Mouse (Mus musculus) MEL (cell line): Measurements from ENCODE around the gene Spdye4b.

ENCODE experiments used
- CTCF ChIP-seq, 3 experiments: IDR thresholded peaks in 2 of 3; conservative IDR thresholded peaks in 1 of 3; 2 replicates each; pipeline ENCODE4 v1.5.1; 2011 to 2012; ENCODE audit warnings: low read length in 3 of 3, low read depth in 2 of 3, mild to moderate bottlenecking in 2 of 3, improper control_type of control experiment in 1 of 3, inconsistent platforms in 1 of 3, mixed read lengths in 1 of 3, moderate library complexity in 1 of 3; ENCODE audit not compliant: control insufficient read depth in 1 of 3, insufficient read depth in 1 of 3, poor library complexity in 1 of 3, severe bottlenecking in 1 of 3
- E2F4 ChIP-seq: IDR thresholded peaks from 2 replicates; pipeline ENCODE4 v1.6.1; 2011; ENCODE audit warnings: low read depth, low read length, improper control_type of control experiment, borderline replicate concordance
- EP300 ChIP-seq, 2 experiments: IDR thresholded peaks; 2 replicates each; pipeline ENCODE4 v1.6.1; 2011; ENCODE audit warnings: improper control_type of control experiment in 2 of 2, low read length in 2 of 2, low read depth in 1 of 2, mild to moderate bottlenecking in 1 of 2
- MAFK ChIP-seq: IDR thresholded peaks from 2 replicates; pipeline ENCODE4 v1.6.1; 2011; ENCODE audit warnings: low read depth, mild to moderate bottlenecking, low read length, improper control_type of control experiment, borderline replicate concordance
- MYB ChIP-seq: IDR thresholded peaks from 2 replicates; pipeline ENCODE4 v1.6.1; 2011; ENCODE audit warnings: mild to moderate bottlenecking, low read depth, low read length, improper control_type of control experiment
- NELFE ChIP-seq: IDR thresholded peaks from 2 replicates; pipeline ENCODE4 v1.6.1; 2011; ENCODE audit warnings: low read depth, low read length, improper control_type of control experiment
- NRF1 ChIP-seq: IDR thresholded peaks from 2 replicates; pipeline ENCODE4 v1.6.1; 2014; ENCODE audit warnings: low read depth, mild to moderate bottlenecking, inconsistent platforms, low read length, improper control_type of control experiment, moderate library complexity; ENCODE audit not compliant: poor library complexity, insufficient read depth, severe bottlenecking
- POLR2A ChIP-seq, 2 experiments: IDR thresholded peaks; 2 replicates each; pipeline ENCODE4 v1.6.1; 2011 to 2012; ENCODE audit warnings: low read length in 2 of 2, mild to moderate bottlenecking in 2 of 2, control low read depth in 1 of 2, improper control_type of control experiment in 1 of 2, low read depth in 1 of 2, moderate library complexity in 1 of 2; ENCODE audit not compliant: control insufficient read depth in 1 of 2, insufficient read depth in 1 of 2, poor library complexity in 1 of 2
- RCOR1 ChIP-seq: IDR thresholded peaks from 2 replicates; pipeline ENCODE4 v1.6.1; 2012; ENCODE audit warnings: low read depth, mild to moderate bottlenecking, inconsistent platforms, low read length, improper control_type of control experiment
- TBP ChIP-seq: IDR thresholded peaks from 2 replicates; pipeline ENCODE4 v1.8.0; 2011; ENCODE audit warnings: low read depth, low read length, improper control_type of control experiment
- TCF12 ChIP-seq: IDR thresholded peaks from 2 replicates; pipeline ENCODE4 v1.6.1; 2014; ENCODE audit warnings: low read depth, mild to moderate bottlenecking, inconsistent platforms, low read length, improper control_type of control experiment, moderate library complexity
- UBTF ChIP-seq: IDR thresholded peaks from 2 replicates; pipeline ENCODE4 v1.6.1; 2012; ENCODE audit warnings: low read depth, mild to moderate bottlenecking, inconsistent platforms, low read length, improper control_type of control experiment, moderate library complexity, borderline replicate concordance; ENCODE audit not compliant: insufficient read depth
- USF1 ChIP-seq: IDR thresholded peaks from 2 replicates; pipeline ENCODE4 v1.6.1; 2014; ENCODE audit warnings: low read depth, mild to moderate bottlenecking, inconsistent platforms, low read length, improper control_type of control experiment, moderate library complexity
- ZNF384 ChIP-seq: IDR thresholded peaks from 2 replicates; pipeline ENCODE4 v1.6.1; 2012; ENCODE audit warnings: low read depth, mild to moderate bottlenecking, inconsistent platforms, low read length, improper control_type of control experiment

DNA sequence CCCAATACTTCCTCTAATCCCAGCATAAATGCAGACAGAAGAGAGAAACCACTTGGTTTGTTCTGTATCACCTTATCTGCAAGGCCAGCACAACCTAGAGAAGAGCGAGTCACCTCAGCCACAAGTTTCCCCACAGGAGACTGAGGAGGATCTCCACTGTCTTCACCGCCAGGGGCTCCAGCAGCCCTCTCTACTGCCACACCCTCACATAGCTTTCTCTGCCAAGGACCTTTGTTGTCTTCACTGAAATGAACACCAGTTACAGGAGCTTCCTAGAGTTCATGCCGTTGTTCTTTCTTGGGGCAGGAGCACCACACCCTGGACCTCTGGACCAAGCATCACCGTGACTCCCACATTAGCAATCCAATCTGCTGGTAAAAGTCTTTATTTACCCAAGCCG is 32.2 kb upstream of the Spdye4b start:
- TF ChIP-seq MAFK (no peak), RCOR1 (no peak), TBP (0 out of 2 replicates have a peak, but pooled peaks have one; percentile 39), NELFE (no peak), POLR2A (IDR thresholded peaks at IDR 0.05; ENCODE audit: control insufficient read depth in 1 of 2, insufficient read depth in 1 of 2, low read depth in 1 of 2, low read length in 2 of 2, poor library complexity in 1 of 2) (no peak), MYB (no peak), USF1 (no peak), ZNF384 (no peak), NRF1 (no peak), UBTF (no peak), TCF12 (no peak), CTCF (IDR thresholded peaks at IDR 0.05 in 2 of 3, conservative IDR thresholded peaks at IDR 0.05 in 1 of 3; ENCODE audit: control insufficient read depth in 1 of 3, insufficient read depth in 1 of 3, low read depth in 2 of 3, low read length in 3 of 3, poor library complexity in 1 of 3, severe bottlenecking in 1 of 3) (0 out of 6 replicates have a peak, but pooled peaks of 1 of the 3 experiments have one; percentile 4), EP300 (IDR thresholded peaks at IDR 0.05; ENCODE audit: low read depth in 1 of 2, low read length in 2 of 2) (no peak), E2F4 (no peak)
